Mouse (Mus musculus): ENCODE measurements around the gene Cfap100. TPM values are rescaled to one million over a fixed set of nuclear protein-coding genes. Genes with fewer than 3 reads are reported as not detected.

Cfap100 gene
- total RNA-seq, 2 experiments from 2014 or later: 9.8 to 10.4 TPM

- no peak for DNase-seq (ENCODE audit: low spot score in 2 of 2)
Observed at GRCm38 (mm10) chr6:90381465-90381864, 47.1 kb downstream of the Cfap100 start.

- DNase-seq (ENCODE audit: low spot score in 2 of 2): no peak
Observed at GRCm38 (mm10) chr6:90377708-90378107, 50.9 kb downstream of the Cfap100 start.

- peak in 1 of 2 experiments; percentile 47 for DNase-seq (ENCODE audit: low spot score in 2 of 2)
Observed at GRCm38 (mm10) chr6:90374647-90375046, 54.0 kb downstream of the Cfap100 start.

GRCm38 (mm10) chr6:90369725-90370553, 58.7 kb downstream of the Cfap100 start:
- peak in 1 of 2 experiments; percentile 40 for DNase-seq (ENCODE audit: low spot score in 2 of 2)

- peak; percentile 99 to 100 for DNase-seq (ENCODE audit: low spot score in 2 of 2)
Observed at GRCm38 (mm10) chr6:90368976-90369724, 59.4 kb downstream of the Cfap100 start, which contains the start of gene Zxdc. Gene Zxdc (plus strand): TSS chr6:90369492.

- DNase-seq (ENCODE audit: low spot score in 2 of 2): no peak
Observed at GRCm38 (mm10) chr6:90363301-90363700, 65.3 kb downstream of the Cfap100 start.

- no peak for DNase-seq (ENCODE audit: low spot score in 2 of 2)
Observed at GRCm38 (mm10) chr6:90360922-90361614, 67.5 kb downstream of the Cfap100 start.

- no peak for DNase-seq (ENCODE audit: low spot score in 2 of 2)
Observed at GRCm38 (mm10) chr6:90360024-90360781, 68.4 kb downstream of the Cfap100 start.

GRCm38 (mm10) chr6:90359445-90359844, 69.2 kb downstream of the Cfap100 start:
- DNase-seq (ENCODE audit: low spot score in 2 of 2): no peak

- DNase-seq (ENCODE audit: low spot score in 2 of 2): no peak
Observed at GRCm38 (mm10) chr6:90358142-90358541, 70.5 kb downstream of the Cfap100 start.

Other genes starting within 250 kb of the Cfap100 start
- not detected for gene V1ra8, start 226.0 kb downstream of the Cfap100 start, total RNA-seq (2021)
- not detected for gene Vmn1r53, start 204.4 kb downstream of the Cfap100 start, total RNA-seq (2021)
- not detected for gene Vmn1r54, start 182.5 kb downstream of the Cfap100 start, total RNA-seq (2021)
- gene BC048671, start 127.6 kb downstream of the Cfap100 start, total RNA-seq (2021): not detected
- not detected for gene Chst13, start 103.6 kb downstream of the Cfap100 start, total RNA-seq (2021)
- not detected for gene Uroc1, start 95.5 kb downstream of the Cfap100 start, total RNA-seq (2021)
- 10 to 100 TPM; 25.2 to 29.8 TPM for gene Zxdc, start 59.3 kb downstream of the Cfap100 start, total RNA-seq (2021)
- gene Klf15, start 33.8 kb upstream of the Cfap100 start, total RNA-seq (2021): 10 to 100 TPM; 25.5 to 28.5 TPM
- gene Aldh1l1, start 57.6 kb upstream of the Cfap100 start, total RNA-seq (2021): 10 to 100 TPM; 42.9 to 45.0 TPM
- gene Slc41a3, start 175.9 kb upstream of the Cfap100 start, total RNA-seq (2021): 1 to 10 TPM; 5.9 to 9.1 TPM